Mouse (Mus musculus) limb, embryonic 14.5 days (tissue): ENCODE measurements around the gene Tmem52. TPM values are rescaled to one million over a fixed set of nuclear protein-coding genes. Genes with fewer than 3 reads are reported as not detected.

Source experiments
- ATAC-seq: fragments of 200-750 bp; cut with Nextera tagmentation; 2 replicates; pipeline ENCODE4 v1.8.0; 2017; ENCODE audit warnings: low read depth, moderate number of reproducible peaks, moderate TSS enrichment; ENCODE audit not compliant: low FRiP score
- DNase-seq: peaks from one replicate; pipeline ENCODE4 v3.0.0-alpha.2; 2015; ENCODE audit warnings: low spot score
- H3K27ac ChIP-seq: fragments of 300-500 bp; sonication (generic); replicated peaks from 2 replicates; pipeline ENCODE4 v1.5.1; 2014; ENCODE audit warnings: low read depth, mild to moderate bottlenecking, low read length, moderate library complexity, mixed read lengths
- H3K27me3 ChIP-seq: fragments of 300-500 bp; sonication (generic); 2 replicates; pipeline ENCODE4 v1.6.1; 2014; ENCODE audit warnings: low read length, mixed read lengths; ENCODE audit not compliant: control insufficient read depth, insufficient read depth
- H3K36me3 ChIP-seq: fragments of 300-500 bp; sonication (generic); 2 replicates; pipeline ENCODE4 v1.6.1; 2014; ENCODE audit warnings: mild to moderate bottlenecking, low read length, moderate library complexity, mixed read lengths; ENCODE audit not compliant: control insufficient read depth, insufficient read depth
- H3K4me1 ChIP-seq: fragments of 300-500 bp; sonication (generic); 2 replicates; pipeline ENCODE4 v1.6.1; 2014; ENCODE audit warnings: antibody characterized with exemption, low read length, mixed read lengths; ENCODE audit not compliant: control insufficient read depth, insufficient read depth
- H3K4me2 ChIP-seq: fragments of 300-500 bp; sonication (generic); replicated peaks from 2 replicates; pipeline ENCODE4 v1.6.1; 2014; ENCODE audit warnings: low read depth, mild to moderate bottlenecking, low read length, moderate library complexity; ENCODE audit not compliant: severe bottlenecking
- H3K4me3 ChIP-seq: fragments of 300-500 bp; sonication (generic); replicated peaks from 2 replicates; pipeline ENCODE4 v1.5.1; 2014; ENCODE audit warnings: low read length
- H3K9ac ChIP-seq: fragments of 300-500 bp; sonication (generic); 2 replicates; pipeline ENCODE4 v1.6.1; 2014; ENCODE audit warnings: mild to moderate bottlenecking, low read depth, low read length, moderate library complexity; ENCODE audit not compliant: severe bottlenecking
- H3K9me3 ChIP-seq: fragments of 300-500 bp; sonication (generic); 2 replicates; pipeline ENCODE4 v1.6.1; 2016; ENCODE audit warnings: low read length; ENCODE audit not compliant: control insufficient read depth
- POLR2A ChIP-seq: fragments of 200-500 bp; IDR thresholded peaks from 2 replicates; pipeline ENCODE4 v1.8.0; 2012; ENCODE audit warnings: inconsistent platforms, mild to moderate bottlenecking, moderate library complexity, borderline replicate concordance; ENCODE audit not compliant: insufficient read depth, insufficient read length; ENCODE audit errors: extremely low read depth
- WGBS: fragments of 180-500 bp; shearing (Covaris S2); extraction: QIAGEN DNeasy Blood & Tissue Kit; methylation state at CpG from one replicate; pipeline ENCODE4 v1.1.7; 2014; 5-methylcytosine and 5-hydroxymethylcytosine counted together
- polyA plus RNA-seq, 2 experiments: library from polyadenylated mRNA; depleted of rRNA in 1 of 2; stranded (reverse) in 1 of 2; unstranded in 1 of 2; fragments of >200 nt; fragmentation: Nextera tagmentation in 1 of 2; extraction: Ambion mirVana in 1 of 2; gene quantifications; 2 replicates each; pipeline versions ENCODE4 v1.2.1 to v1.2.3; 2012 to 2014

The Tmem52 gene
- polyA plus RNA-seq, 2 experiments, result 0.50 TPM; not detected in 1

- no peak for DNase-seq
- no peaks in the 10 kb centered on the region for H3K36me3 ChIP-seq
- H3K9ac ChIP-seq, result no peak overlapping the region
- no peak for ATAC-seq
- no peak for TF ChIP-seq POLR2A
- H3K27me3 ChIP-seq, result no peaks in the 10 kb centered on the region
- no peak overlapping the region for H3K4me3 ChIP-seq
- no peaks in the 10 kb centered on the region for H3K4me1 ChIP-seq
- H3K9me3 ChIP-seq, result no peaks in the 10 kb centered on the region
- no peak overlapping the region for H3K27ac ChIP-seq
- 77% methylated on average over 5 of the region's 5 CpGs for WGBS
- H3K4me2 ChIP-seq, result no peak overlapping the region
Measured at GRCm38 (mm10) chr4:155458575-155458974, 10.3 kb upstream of the Tmem52 start.

DNA sequence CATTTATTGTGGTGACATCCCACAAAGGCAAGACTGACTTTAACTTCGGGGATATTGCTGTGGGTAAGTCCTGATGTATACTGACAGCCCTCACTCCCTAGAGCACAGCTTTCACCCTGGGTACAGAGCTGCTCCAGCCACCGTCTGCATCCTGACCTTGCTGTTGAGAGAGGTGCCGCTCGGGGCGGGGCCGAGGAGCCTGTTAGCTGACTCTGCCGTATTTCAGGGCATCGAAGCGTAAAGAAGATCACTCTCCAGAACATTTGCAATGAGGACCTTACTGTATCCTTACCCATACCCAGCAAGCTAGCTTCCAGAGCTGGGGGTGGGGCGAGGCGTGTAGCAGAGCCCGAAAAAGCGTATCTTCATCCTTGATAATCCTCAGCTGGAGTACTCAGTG is 5.9 kb upstream of the Tmem52 start:
- Histone ChIP-seq H3K4me1 (no peaks in the 10 kb centered on the region), H3K9ac (no peak overlapping the region), H3K27me3 (no peaks in the 10 kb centered on the region), H3K36me3 (no peaks in the 10 kb centered on the region), H3K4me2 (no peak overlapping the region), H3K27ac (no peak overlapping the region), H3K4me3 (no peak overlapping the region), H3K9me3 (no peaks in the 10 kb centered on the region)
- TF ChIP-seq POLR2A, result no peak
- 79% methylated on average over 13 of the region's 13 CpGs for WGBS
- ATAC-seq (no peak), DNase-seq (no peak)

- H3K27ac ChIP-seq, result no peak overlapping the region
- H3K4me3 ChIP-seq, result no peak overlapping the region
- DNase-seq (no peak), ATAC-seq (no peak)
- no peaks in the 10 kb centered on the region for H3K27me3 ChIP-seq
- H3K4me1 ChIP-seq, result no peaks in the 10 kb centered on the region
- no peak overlapping the region for H3K4me2 ChIP-seq
- WGBS, result 88% methylated on average over 6 of the region's 6 CpGs
- TF ChIP-seq POLR2A, result no peak
- H3K9me3 ChIP-seq, result no peaks in the 10 kb centered on the region
- H3K36me3 ChIP-seq, result no peaks in the 10 kb centered on the region
- no peak overlapping the region for H3K9ac ChIP-seq
Measured at GRCm38 (mm10) chr4:155463611-155464010, 5.3 kb upstream of the Tmem52 start.

GRCm38 (mm10) chr4:155464061-155464460 is 4.9 kb upstream of the Tmem52 start:
- Histone ChIP-seq H3K27me3 (no peaks in the 10 kb centered on the region), H3K4me2 (no peak overlapping the region), H3K9me3 (no peaks in the 10 kb centered on the region), H3K4me3 (no peak overlapping the region), H3K27ac (no peak overlapping the region), H3K4me1 (0 out of 2 replicates have a peak, but pooled peaks cover under 1% of the 10 kb centered on the region), H3K36me3 (no peaks in the 10 kb centered on the region), H3K9ac (no peak overlapping the region)
- no peak for ATAC-seq
- WGBS, result 90% methylated on average over 4 of the region's 4 CpGs
- TF ChIP-seq POLR2A, result no peak
- no peak for DNase-seq

DNA sequence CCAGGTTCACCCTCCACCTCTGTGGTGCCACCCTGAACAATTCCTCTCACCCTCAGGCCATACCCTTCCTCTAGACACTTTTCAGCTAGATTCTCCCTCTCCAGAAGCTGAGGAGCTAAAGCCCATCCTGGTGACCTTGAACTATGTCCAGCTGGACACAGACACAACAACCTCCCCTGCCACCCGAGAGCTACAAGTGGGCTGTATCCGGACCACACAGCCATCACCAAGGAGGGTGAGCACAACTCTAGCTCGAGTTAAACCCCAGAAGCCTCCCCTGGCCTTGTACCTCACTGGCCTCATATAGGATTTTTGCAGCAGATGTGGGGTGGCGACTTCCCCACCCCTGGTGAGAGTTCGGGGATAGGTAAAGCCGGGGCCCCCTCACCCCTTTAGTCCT is 3.3 kb upstream of the Tmem52 start:
- DNase-seq (no peak), ATAC-seq (no peak)
- WGBS, result 79% methylated on average over 6 of the region's 6 CpGs
- TF ChIP-seq POLR2A, result no peak
- no peak overlapping the region for H3K4me2 ChIP-seq
- H3K4me1 ChIP-seq, result 0 out of 2 replicates have a peak, but pooled peaks cover 4% of the 10 kb centered on the region
- H3K27ac ChIP-seq, result no peak overlapping the region
- H3K9me3 ChIP-seq, result no peaks in the 10 kb centered on the region
- no peak overlapping the region for H3K9ac ChIP-seq
- H3K27me3 ChIP-seq, result no peaks in the 10 kb centered on the region
- H3K4me3 ChIP-seq, result no peak overlapping the region
- H3K36me3 ChIP-seq, result no peaks in the 10 kb centered on the region

DNA sequence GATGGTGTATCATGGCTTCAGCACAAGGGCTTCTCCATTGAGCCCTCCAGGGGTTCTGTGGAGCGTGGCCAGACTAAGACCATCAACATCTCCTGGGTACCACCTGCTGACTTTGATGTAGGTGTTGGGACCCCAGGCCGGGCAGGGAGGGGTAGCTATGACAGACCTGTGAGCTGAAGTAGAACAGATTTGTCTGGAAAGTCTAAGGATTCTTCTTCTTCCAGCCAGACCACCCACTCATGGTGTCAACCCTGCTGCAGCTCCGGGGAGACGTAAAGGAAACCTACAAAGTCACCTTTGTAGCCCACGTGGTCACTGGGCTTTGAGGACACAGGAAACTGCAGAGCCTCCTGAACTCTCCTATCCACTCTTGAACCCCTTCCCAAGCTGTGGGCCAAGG is 2.8 kb upstream of the Tmem52 start:
- ATAC-seq (no peak), DNase-seq (no peak)
- Histone ChIP-seq H3K4me2 (no peak overlapping the region), H3K9ac (no peak overlapping the region), H3K4me1 (0 out of 2 replicates have a peak, but pooled peaks cover 4% of the 10 kb centered on the region), H3K27ac (no peak overlapping the region), H3K36me3 (no peaks in the 10 kb centered on the region), H3K4me3 (no peak overlapping the region), H3K27me3 (no peaks in the 10 kb centered on the region), H3K9me3 (no peaks in the 10 kb centered on the region)
- 80% methylated on average over 5 of the region's 5 CpGs for WGBS
- no peak for TF ChIP-seq POLR2A
